Mouse (Mus musculus): ENCODE measurements around the gene Robo2. TPM values are rescaled to one million over a fixed set of nuclear protein-coding genes. Genes with fewer than 3 reads are reported as not detected.

Gene Robo2
- total RNA-seq, 2 experiments from 2014 or later = 142 to 146 TPM

Small RNA genes within 50 kb of the gene (microRNA-seq; reads per million reads assigned to microRNA genes)
- 0 reads per million in 2 experiments for gene Gm24272
- gene Mir691 = 0 reads per million in 2 experiments
